Mouse (Mus musculus): ENCODE data around the gene Gp1ba. TPM values are rescaled to one million over a fixed set of nuclear protein-coding genes. Genes with fewer than 3 reads are reported as not detected.
A peak's percentile ranks its signal among the peaks of the same experiment; 100 is the strongest.

Gp1ba gene
- polyA plus RNA-seq, 1 experiment from 2014 or later: 2.0 TPM

GRCm38 (mm10) chr11:70653345-70654197, 14.6 kb downstream of the Gp1ba start:
- under 1% methylated on average over 51 of the region's 63 CpGs for WGBS (ENCODE audit: missing documents)
- H3K79me2 ChIP-seq (ENCODE audit: inconsistent target): peaks cover 56% of the 10 kb centered on the region
- peak overlapping the region; percentile 96 for H3K27ac ChIP-seq
- peak overlapping the region; percentile 79 for H3K4me3 ChIP-seq (ENCODE audit: inconsistent target)
- H3K36me3 ChIP-seq (ENCODE audit: inconsistent target): peaks cover 24% of the 10 kb centered on the region; the same call in 1 of the 2 replicates

- WGBS (ENCODE audit: missing documents): under 1% methylated on average over 57 of the region's 61 CpGs
Measured at GRCm38 (mm10) chr11:70654198-70654922, 15.4 kb downstream of the Gp1ba start, which contains the start of gene Pfn1. Gene Pfn1 (minus strand): TSS chr11:70654644.

GRCm38 (mm10) chr11:70654923-70655570, 16.1 kb downstream of the Gp1ba start:
- under 1% methylated on average over 45 of the region's 48 CpGs for WGBS (ENCODE audit: missing documents)
- peak overlapping the region; percentile 96 for H3K27ac ChIP-seq

More at GRCm38 (mm10) chr11:70654198-70654922, 15.4 kb downstream of the Gp1ba start, which contains the start of gene Pfn1:
- Histone ChIP-seq H3K36me3 (ENCODE audit: inconsistent target) (peaks cover 19% of the 10 kb centered on the region; the same call in 1 of the 2 replicates), H3K27ac (peak within 1 kb of the TSS; percentile 96), H3K79me2 (ENCODE audit: inconsistent target) (peaks cover 48% of the 10 kb centered on the region), H3K4me3 (ENCODE audit: inconsistent target) (peak within 1 kb of the TSS; percentile 79)

GRCm38 (mm10) chr11:70655571-70656455, 16.9 kb downstream of the Gp1ba start:
- WGBS (ENCODE audit: missing documents): 4% methylated on average over 61 of the region's 61 CpGs

More at GRCm38 (mm10) chr11:70654923-70655570, 16.1 kb downstream of the Gp1ba start:
- peak overlapping the region; percentile 79 for H3K4me3 ChIP-seq (ENCODE audit: inconsistent target)
- H3K36me3 ChIP-seq (ENCODE audit: inconsistent target): peaks cover 12% of the 10 kb centered on the region; the same call in 1 of the 2 replicates
- peaks cover 41% of the 10 kb centered on the region for H3K79me2 ChIP-seq (ENCODE audit: inconsistent target)

GRCm38 (mm10) chr11:70656456-70656927, 17.6 kb downstream of the Gp1ba start:
- Histone ChIP-seq H3K4me3 (ENCODE audit: inconsistent target) (peak overlapping the region; percentile 47), H3K36me3 (ENCODE audit: inconsistent target) (peaks cover 11% of the 10 kb centered on the region; the same call in 1 of the 2 replicates), H3K27ac (peak overlapping the region; percentile 96), H3K79me2 (ENCODE audit: inconsistent target) (peaks cover 27% of the 10 kb centered on the region)
- 63% methylated on average over 16 of the region's 16 CpGs for WGBS (ENCODE audit: missing documents)

More at GRCm38 (mm10) chr11:70655571-70656455, 16.9 kb downstream of the Gp1ba start:
- Histone ChIP-seq H3K36me3 (ENCODE audit: inconsistent target) (peaks cover 11% of the 10 kb centered on the region; the same call in 1 of the 2 replicates), H3K27ac (peak overlapping the region; percentile 96), H3K79me2 (ENCODE audit: inconsistent target) (peaks cover 34% of the 10 kb centered on the region), H3K4me3 (ENCODE audit: inconsistent target) (peak overlapping the region; percentile 47)

GRCm38 (mm10) chr11:70656964-70657363, 18.0 kb downstream of the Gp1ba start, which contains the start of gene Eno3:
Gene Eno3 (plus strand): TSS chr11:70657202.
- Histone ChIP-seq H3K27ac (peak within 1 kb of the TSS; percentile 96), H3K4me3 (ENCODE audit: inconsistent target) (peak within 1 kb of the TSS; percentile 47), H3K79me2 (ENCODE audit: inconsistent target) (peaks cover 22% of the 10 kb centered on the region), H3K36me3 (ENCODE audit: inconsistent target) (peaks cover 9% of the 10 kb centered on the region; the same call in 1 of the 2 replicates)
- 75% methylated on average over 3 of the region's 3 CpGs for WGBS (ENCODE audit: missing documents)

- WGBS (ENCODE audit: missing documents): 76% methylated on average over 6 of the region's 6 CpGs
- H3K79me2 ChIP-seq (ENCODE audit: inconsistent target): peaks cover 16% of the 10 kb centered on the region
- H3K27ac ChIP-seq: no peak overlapping the region
- peaks cover 3% of the 10 kb centered on the region; the same call in 1 of the 2 replicates for H3K36me3 ChIP-seq (ENCODE audit: inconsistent target)
- no peak overlapping the region for H3K4me3 ChIP-seq (ENCODE audit: inconsistent target)
Measured at GRCm38 (mm10) chr11:70657573-70657972, 18.7 kb downstream of the Gp1ba start.

- H3K79me2 ChIP-seq (ENCODE audit: inconsistent target): peaks cover 12% of the 10 kb centered on the region
- 93% methylated on average over 9 of the region's 9 CpGs for WGBS (ENCODE audit: missing documents)
- no peak overlapping the region for H3K27ac ChIP-seq
- no peak overlapping the region for H3K4me3 ChIP-seq (ENCODE audit: inconsistent target)
- H3K36me3 ChIP-seq (ENCODE audit: inconsistent target): peaks cover 2% of the 10 kb centered on the region; the same call in 1 of the 2 replicates
Measured at GRCm38 (mm10) chr11:70657991-70658390, 19.1 kb downstream of the Gp1ba start.

GRCm38 (mm10) chr11:70658521-70658920, 19.6 kb downstream of the Gp1ba start:
- Histone ChIP-seq H3K79me2 (ENCODE audit: inconsistent target) (peaks cover 7% of the 10 kb centered on the region), H3K27ac (no peak overlapping the region), H3K36me3 (ENCODE audit: inconsistent target) (peaks cover 6% of the 10 kb centered on the region; the same call in 1 of the 2 replicates), H3K4me3 (ENCODE audit: inconsistent target) (no peak overlapping the region)
- WGBS (ENCODE audit: missing documents): 86% methylated on average over 5 of the region's 5 CpGs

GRCm38 (mm10) chr11:70658942-70659341, 20.0 kb downstream of the Gp1ba start:
- peaks cover 8% of the 10 kb centered on the region; the same call in 1 of the 2 replicates for H3K36me3 ChIP-seq (ENCODE audit: inconsistent target)
- peaks cover 3% of the 10 kb centered on the region; the same call in 1 of the 2 replicates for H3K79me2 ChIP-seq (ENCODE audit: inconsistent target)
- no peak overlapping the region for H3K27ac ChIP-seq
- H3K4me3 ChIP-seq (ENCODE audit: inconsistent target): no peak overlapping the region
- 96% methylated on average over 8 of the region's 8 CpGs for WGBS (ENCODE audit: missing documents)

GRCm38 (mm10) chr11:70660571-70660970, 21.6 kb downstream of the Gp1ba start:
- Histone ChIP-seq H3K79me2 (ENCODE audit: inconsistent target) (peaks cover 9% of the 10 kb centered on the region; the same call in 1 of the 2 replicates), H3K27ac (no peak overlapping the region), H3K4me3 (ENCODE audit: inconsistent target) (no peak overlapping the region), H3K36me3 (ENCODE audit: inconsistent target) (peaks cover 23% of the 10 kb centered on the region; the same call in 1 of the 2 replicates)
- WGBS (ENCODE audit: missing documents): 93% methylated on average over 8 of the region's 8 CpGs

GRCm38 (mm10) chr11:70663101-70663500, 24.2 kb downstream of the Gp1ba start:
- Histone ChIP-seq H3K4me3 (ENCODE audit: inconsistent target) (no peak overlapping the region), H3K36me3 (ENCODE audit: inconsistent target) (peaks cover 23% of the 10 kb centered on the region; the same call in 1 of the 2 replicates), H3K79me2 (ENCODE audit: inconsistent target) (peaks cover 22% of the 10 kb centered on the region), H3K27ac (no peak overlapping the region)
- 96% methylated on average over 4 of the region's 8 CpGs for WGBS (ENCODE audit: missing documents)

GRCm38 (mm10) chr11:70663957-70664356, 25.0 kb downstream of the Gp1ba start:
- no peak overlapping the region for H3K4me3 ChIP-seq (ENCODE audit: inconsistent target)
- peaks cover 23% of the 10 kb centered on the region; the same call in 1 of the 2 replicates for H3K36me3 ChIP-seq (ENCODE audit: inconsistent target)
- WGBS (ENCODE audit: missing documents): 98% methylated on average over 6 of the region's 6 CpGs
- H3K27ac ChIP-seq: no peak overlapping the region
- peaks cover 22% of the 10 kb centered on the region for H3K79me2 ChIP-seq (ENCODE audit: inconsistent target)

Measured in macrophage (primary cell).